Mouse (Mus musculus) WW6 (cell line): Measurements from ENCODE around the gene Glmp.
"Not testable (repeated sequence)": the region's sequence is repeated elsewhere in the genome, so short reads cannot be mapped to it uniquely, and the experiment has no call there.

Source experiments
- DNase-seq: peaks from one replicate; pipeline ENCODE4 v3.0.0-alpha.2; 2013; ENCODE audit warnings: low read depth, low spot score

Gene Glmp

GRCm38 (mm10) chr3:88376644-88377043 lies 51.8 kb downstream of the Glmp start:
- not testable (repeated sequence) for DNase-seq

GRCm38 (mm10) chr3:88378599-88378998 lies 53.8 kb downstream of the Glmp start, which contains the start of gene Bglap2:
TSS of gene Bglap2 (minus strand) at chr3:88378699.
- not testable (repeated sequence) for DNase-seq
